In genomic region chr3:81926764-81927325, GRCm38 (mm10) we compare ENCODE assay signal across 14 mouse cellular contexts. TPM values are rescaled to one million over a fixed set of nuclear protein-coding genes. Genes with fewer than 3 reads are reported as not detected.
DNase-seq lines count a peak whose midpoint lies in the region; ATAC-seq lines count a peak whose summit lies in the region.
"Had no signal": no experiment of that assay in that cellular context is flagged by ENCODE, and none has a peak within 500 bp of the region (broad histone marks: within the 10 kb centered on the region; RNA-seq: fewer than 3 reads in every experiment).

No protein-coding gene starts in this region.

- no peak overlapping the region for H3K4me2 ChIP-seq in hindbrain, embryonic 13.5 days
- H3K4me2 ChIP-seq in hindbrain, embryonic 14.5 days (replicated peaks), result no peak overlapping the region
- H3K4me2 ChIP-seq in kidney, embryonic 15.5 days, result no peak overlapping the region
- H3K4me2 ChIP-seq: stomach, embryonic 15.5 days had no signal

- ATAC-seq in CD4-positive, CD25-positive, alpha-beta regulatory T cell, adult 4 months, result no peak
- ATAC-seq in hindbrain, embryonic 13.5 days (ENCODE audit: low FRiP score), result no peak
- no peak for ATAC-seq in hindbrain, embryonic 14.5 days (ENCODE audit: low FRiP score)
- ATAC-seq in kidney, embryonic 15.5 days (replicated peaks; ENCODE audit: low FRiP score), result no peak

- 53% methylated on average over 9 of the region's 9 CpGs for WGBS in hindbrain, embryonic 13.5 days
- WGBS in hindbrain, embryonic 14.5 days, result 48% methylated on average over 9 of the region's 9 CpGs
- 50% methylated on average over 9 of the region's 9 CpGs for WGBS in kidney, embryonic 15.5 days

- 0 out of 2 replicates have a peak overlapping the region, but pooled peaks have one; percentile 30 for H3K27ac ChIP-seq in hindbrain, embryonic 13.5 days
- H3K27ac ChIP-seq in hindbrain, embryonic 14.5 days, result no peak overlapping the region
- no peak overlapping the region for H3K27ac ChIP-seq in kidney, embryonic 15.5 days
- H3K27ac ChIP-seq: kidney, postnatal 0 days; liver, embryonic 14.5 days; stomach, embryonic 15.5 days had no signal

- no peaks in the 10 kb centered on the region for H3K27me3 ChIP-seq in hindbrain, embryonic 13.5 days
- no peaks in the 10 kb centered on the region for H3K27me3 ChIP-seq in hindbrain, embryonic 14.5 days (ENCODE audit: control insufficient read depth, insufficient read depth, low read length)
- no peaks in the 10 kb centered on the region for H3K27me3 ChIP-seq in splenic B cell, adult 2 months (ENCODE audit: control insufficient read depth, insufficient read depth, low read length, poor library complexity, severe bottlenecking)
- no peaks in the 10 kb centered on the region for H3K27me3 ChIP-seq in kidney, embryonic 15.5 days
- H3K27me3 ChIP-seq: stomach, embryonic 15.5 days had no signal

- no peak overlapping the region for H3K9ac ChIP-seq in hindbrain, embryonic 13.5 days
- H3K9ac ChIP-seq in hindbrain, embryonic 14.5 days, result no peak overlapping the region
- H3K9ac ChIP-seq in kidney, embryonic 15.5 days, result no peak overlapping the region
- H3K9ac ChIP-seq: liver, embryonic 14.5 days; stomach, embryonic 15.5 days had no signal

- H3K4me1 ChIP-seq in hindbrain, embryonic 13.5 days (replicated peaks), result peaks cover 14% of the 10 kb centered on the region
- no peaks in the 10 kb centered on the region for H3K4me1 ChIP-seq in hindbrain, embryonic 14.5 days (replicated peaks; ENCODE audit: control insufficient read depth, insufficient read depth, low read length)
- 0 out of 2 replicates have a peak, but pooled peaks cover 6% of the 10 kb centered on the region for H3K4me1 ChIP-seq in kidney, embryonic 15.5 days
- H3K4me1 ChIP-seq: stomach, embryonic 15.5 days had no signal

- DNase-seq in CD4-positive, CD25-positive, alpha-beta regulatory T cell, adult 2 months (ENCODE audit: low read depth, low spot score), result peak; percentile 54
- DNase-seq in hindbrain, embryonic 14.5 days (ENCODE audit: low spot score), result no peak
- peak; percentile 14 for DNase-seq in right cerebral cortex, postnatal 25 days
- DNase-seq in right cerebral cortex, postnatal 36 days (ENCODE audit: low spot score in 2 of 2), result no peak
- peak; percentile 86 for DNase-seq in splenic B cell, adult 2 months (ENCODE audit: low read depth, low spot score)
- DNase-seq: adrenal gland, postnatal 14 days; heart, adult 18-20 months; heart, postnatal 14 days had no signal

- no peak overlapping the region for H3K4me3 ChIP-seq in hindbrain, embryonic 13.5 days
- H3K4me3 ChIP-seq in hindbrain, embryonic 14.5 days (replicated peaks; ENCODE audit: low read length), result no peak overlapping the region
- H3K4me3 ChIP-seq in kidney, embryonic 15.5 days (replicated peaks), result no peak overlapping the region
- H3K4me3 ChIP-seq: stomach, embryonic 15.5 days had no signal

- H3K9me3 ChIP-seq in hindbrain, embryonic 13.5 days, result no peaks in the 10 kb centered on the region
- no peaks in the 10 kb centered on the region for H3K9me3 ChIP-seq in hindbrain, embryonic 14.5 days (ENCODE audit: control insufficient read depth, low read length)
- H3K9me3 ChIP-seq in kidney, embryonic 15.5 days (replicated peaks), result no peaks in the 10 kb centered on the region
- H3K9me3 ChIP-seq: stomach, embryonic 15.5 days had no signal

- H3K36me3 ChIP-seq in hindbrain, embryonic 13.5 days, result no peaks in the 10 kb centered on the region
- H3K36me3 ChIP-seq in hindbrain, embryonic 14.5 days (replicated peaks; ENCODE audit: control insufficient read depth, insufficient read depth), result no peaks in the 10 kb centered on the region
- no peaks in the 10 kb centered on the region for H3K36me3 ChIP-seq in splenic B cell, adult 2 months (ENCODE audit: control insufficient read depth, insufficient read depth, low read length, poor library complexity, severe bottlenecking)
- no peaks in the 10 kb centered on the region for H3K36me3 ChIP-seq in kidney, embryonic 15.5 days
- H3K36me3 ChIP-seq: stomach, embryonic 15.5 days had no signal

RNA-seq across cellular contexts. Expression of gene Ctso, which starts 5.6 kb away (rescaled TPM):
- polyA plus RNA-seq in CD4-positive, CD25-positive, alpha-beta regulatory T cell, adult 4 months (2017; shearing (Covaris generic)), result 10 to 100 TPM; 53.2 to 62.3 TPM
- polyA plus RNA-seq in hindbrain, embryonic 13.5 days (2015; fragmentation: Nextera tagmentation; extraction: Ambion mirVana), result 9.8 and 10.6 TPM in 2 replicates
- polyA plus RNA-seq in hindbrain, embryonic 14.5 days (2014; fragmentation: Nextera tagmentation; extraction: Ambion mirVana), result 10.1 and 11.0 TPM in 2 replicates
- polyA plus RNA-seq in kidney, embryonic 15.5 days (2015; fragmentation: Nextera tagmentation; extraction: Ambion mirVana), result 13.8 and 14.2 TPM in 2 replicates

RNA-seq across cellular contexts. Expression of gene Tdo2, which starts 49.2 kb away (rescaled TPM):
- polyA plus RNA-seq in CD4-positive, CD25-positive, alpha-beta regulatory T cell, adult 4 months (2017; shearing (Covaris generic)), result under 1 TPM; 0.40 to 0.51 TPM
- polyA plus RNA-seq in hindbrain, embryonic 13.5 days (2015; fragmentation: Nextera tagmentation; extraction: Ambion mirVana), result 0.05 TPM in 1 of 2 replicates, not detected in the other
- polyA plus RNA-seq in hindbrain, embryonic 14.5 days (2014; fragmentation: Nextera tagmentation; extraction: Ambion mirVana), result 0.25 TPM in 1 of 2 replicates, not detected in the other
- polyA plus RNA-seq in kidney, embryonic 15.5 days (2015; fragmentation: Nextera tagmentation; extraction: Ambion mirVana), result 0.09 and 0.19 TPM in 2 replicates

RNA-seq across cellular contexts. Expression of gene Asic5, which starts 55.2 kb away (rescaled TPM):
- not detected for polyA plus RNA-seq in CD4-positive, CD25-positive, alpha-beta regulatory T cell, adult 4 months (2017; shearing (Covaris generic))
- polyA plus RNA-seq in hindbrain, embryonic 13.5 days (2015; fragmentation: Nextera tagmentation; extraction: Ambion mirVana), result not detected in 2 replicates
- not detected in 2 replicates for polyA plus RNA-seq in hindbrain, embryonic 14.5 days (2014; fragmentation: Nextera tagmentation; extraction: Ambion mirVana)
- polyA plus RNA-seq in kidney, embryonic 15.5 days (2015; fragmentation: Nextera tagmentation; extraction: Ambion mirVana), result not detected in 2 replicates
- polyA plus RNA-seq: liver, embryonic 14.5 days; stomach, embryonic 15.5 days had no signal

Comparison
In these comparisons a context has a peak if more than half of its experiments do, and no peak if none do; other contexts are left out.
1. DNase-seq: peak in CD4-positive, CD25-positive, alpha-beta regulatory T cell, adult 2 months (single experiment), right cerebral cortex, postnatal 25 days (single experiment) and splenic B cell, adult 2 months (single experiment); none in hindbrain, embryonic 14.5 days (single experiment) and right cerebral cortex, postnatal 36 days (0 of 2).